Mouse (Mus musculus) small intestine, adult 2 months (tissue): ENCODE measurements around the gene Ap3b1.

Experiments used
- CTCF ChIP-seq: fragments of 200-500 bp; IDR thresholded peaks from 2 replicates; pipeline ENCODE4 v1.5.1; 2012; ENCODE audit warnings: low read depth, mild to moderate bottlenecking, control low read depth, inconsistent platforms, low read length, moderate library complexity, mixed read lengths; ENCODE audit not compliant: insufficient replicate concordance, insufficient read length; ENCODE audit errors: extremely low read depth
- POLR2A ChIP-seq: fragments of 200-500 bp; IDR thresholded peaks from 2 replicates; pipeline ENCODE4 v1.6.1; 2012; ENCODE audit warnings: low read depth, mild to moderate bottlenecking, control low read depth, inconsistent platforms, low read length, moderate library complexity

- TF ChIP-seq POLR2A (no peak), CTCF (no peak)
These were observed 215.1 kb downstream of the Ap3b1 start for GRCm38 (mm10) chr13:94573833-94574232.
